Mouse (Mus musculus) left cerebral cortex, adult 6 months (tissue): ENCODE measurements around the gene Adamts3. TPM values are rescaled to one million over a fixed set of nuclear protein-coding genes. Genes with fewer than 3 reads are reported as not detected.

Source experiments
- long read RNA-seq, 2 experiments: library from polyadenylated mRNA; unstranded; transcript quantifications; one replicate each; pipeline ENCODE4 v2.0.0; 2019 to 2020
- polyA plus RNA-seq: library from polyadenylated mRNA; unstranded; fragments of <200 nt; fragmentation: Nextera tagmentation; gene quantifications from 2 replicates; pipeline ENCODE4 v1.2.3, GENCODE M21; 2021

Adamts3 gene
- polyA plus RNA-seq = 3.2 and 5.4 TPM in 2 replicates
- long read RNA-seq, experiment 1, partial matches to known transcripts = 4 of 11 reads
- long read RNA-seq, experiment 1, other reads (novel, unspliced or antisense) = 3 of 11 reads
- long read RNA-seq, experiment 2, partial matches to known transcripts = 0 of 2 reads
- long read RNA-seq, experiment 2, other reads (novel, unspliced or antisense) = 2 of 2 reads

GRCm38 (mm10) chr5:89883051-89883907, at the start of gene Adamts3:
Adamts3 (minus strand) TSS chr5:89883334.

